8 mouse cellular contexts compared by ENCODE assay signal in genomic region chr7:16314221-16314775, GRCm38 (mm10). TPM values are rescaled to one million over a fixed set of nuclear protein-coding genes. Genes with fewer than 3 reads are reported as not detected.
DNase-seq lines count a peak whose midpoint lies in the region; ATAC-seq and TF ChIP-seq lines count a peak whose summit lies in the region.

No protein-coding gene starts in this region.

- TF ChIP-seq CTCF in gastrocnemius, adult 2 months (IDR thresholded peaks at IDR 0.05): no peak
- TF ChIP-seq CTCF in CH12.LX (conservative IDR thresholded peaks at IDR 0.05 in 1 of 2, IDR thresholded peaks at IDR 0.05 in 1 of 2; ENCODE audit: low read depth in 2 of 2, low read length in 2 of 2): no peak

- peaks cover 5 to 16% of the 10 kb centered on the region in 2 experiments for H3K4me1 ChIP-seq in CH12.LX (ENCODE audit: control insufficient read depth in 1 of 2, insufficient read depth in 2 of 2)
- H3K4me1 ChIP-seq in forebrain, embryonic 11.5 days (replicated peaks; ENCODE audit: control insufficient read depth, insufficient read depth, low read length): peaks cover 21% of the 10 kb centered on the region
- peaks cover 63% of the 10 kb centered on the region for H3K4me1 ChIP-seq in liver, embryonic 12.5 days

- H3K9me3 ChIP-seq in CH12.LX (replicated peaks; ENCODE audit: low read length): no peaks in the 10 kb centered on the region
- no peaks in the 10 kb centered on the region for H3K9me3 ChIP-seq in forebrain, embryonic 11.5 days (ENCODE audit: control insufficient read depth, low read length)
- no peaks in the 10 kb centered on the region for H3K9me3 ChIP-seq in liver, embryonic 12.5 days (replicated peaks)

- peak overlapping the region; percentile 52 for H3K9ac ChIP-seq in CH12.LX (ENCODE audit: insufficient read depth, low read depth)
- H3K9ac ChIP-seq in forebrain, embryonic 11.5 days (ENCODE audit: low read length): peak overlapping the region; percentile 86
- H3K9ac ChIP-seq in liver, embryonic 12.5 days: peak overlapping the region; percentile 99

- peaks cover 37 to 47% of the 10 kb centered on the region in 2 experiments for H3K36me3 ChIP-seq in CH12.LX (replicated peaks in 1 of 2; ENCODE audit: control insufficient read depth in 1 of 2, insufficient read depth in 1 of 2, low read length in 1 of 2)
- H3K36me3 ChIP-seq in forebrain, embryonic 11.5 days (ENCODE audit: control insufficient read depth, insufficient read depth, low read length): no peaks in the 10 kb centered on the region
- H3K36me3 ChIP-seq in liver, embryonic 12.5 days: peaks cover 25% of the 10 kb centered on the region

- in situ Hi-C loops in CH12.LX (cut with MboI; ENCODE audit: low pct_ligation_motif_present, low pct_unique_long_range_greater_than_20kb, low sequenced_read_pairs): no loop called here

- dilution Hi-C loops in CH12.LX (cut with MboI; ENCODE audit: extremely low pct_ligation_motif_present, extremely low pct_unique_long_range_greater_than_20kb, low sequenced_read_pairs): no loop called here

- peak overlapping the region; percentile 100 for H3K27ac ChIP-seq in gastrocnemius, adult 2 months
- H3K27ac ChIP-seq in CH12.LX (ENCODE audit: insufficient read depth, low read depth): peak overlapping the region; percentile 57
- peak overlapping the region; percentile 88 for H3K27ac ChIP-seq in forebrain, embryonic 11.5 days (ENCODE audit: low read depth, low read length)
- H3K27ac ChIP-seq in liver, embryonic 12.5 days: peak overlapping the region; percentile 98

- TF ChIP-seq EP300 in CH12.LX (IDR thresholded peaks at IDR 0.05; ENCODE audit: low read length): no peak

- TF ChIP-seq POLR2A in CH12.LX (IDR thresholded peaks at IDR 0.05; ENCODE audit: low read depth, low read length): no peak

- WGBS in forebrain, embryonic 11.5 days: 7% methylated on average over 13 of the region's 13 CpGs
- WGBS in liver, embryonic 12.5 days (ENCODE audit: insufficient replicate concordance): 25% methylated on average over 12 of the region's 13 CpGs

- no peak for TF ChIP-seq RAD21 in CH12.LX (IDR thresholded peaks at IDR 0.05; ENCODE audit: low read depth, low read length)

- H3K27me3 ChIP-seq in CH12.LX (replicated peaks): no peaks in the 10 kb centered on the region
- H3K27me3 ChIP-seq in forebrain, embryonic 11.5 days (ENCODE audit: control insufficient read depth, insufficient read depth, low read length): no peaks in the 10 kb centered on the region
- H3K27me3 ChIP-seq in liver, embryonic 12.5 days (replicated peaks): peaks cover 9% of the 10 kb centered on the region

- peak overlapping the region; percentile 60 for H3K4me2 ChIP-seq in CH12.LX (ENCODE audit: insufficient read depth, low read depth, poor library complexity, severe bottlenecking)
- peak overlapping the region; percentile 99 for H3K4me2 ChIP-seq in forebrain, embryonic 11.5 days (ENCODE audit: low read depth, low read length, severe bottlenecking)
- H3K4me2 ChIP-seq in liver, embryonic 12.5 days: peak overlapping the region; percentile 100

- H3K4me3 ChIP-seq in gastrocnemius, adult 2 months: peak overlapping the region; percentile 84
- H3K4me3 ChIP-seq in CH12.LX (replicated peaks in 1 of 3; ENCODE audit: low read depth in 2 of 3, low read length in 2 of 3, poor library complexity in 1 of 3): peak overlapping the region; percentile 20 to 99 (median 47)
- H3K4me3 ChIP-seq in forebrain, embryonic 11.5 days (ENCODE audit: low read depth, low read length): peak overlapping the region; percentile 67
- H3K4me3 ChIP-seq in liver, embryonic 12.5 days: peak overlapping the region; percentile 84

- intact Hi-C loops in gastrocnemius, adult 2 months (cut with DNase I): loop anchor here (1.0 kb wide), 1 partner anchor 11 kb away; no protein-coding TSS in a partner anchor
- intact Hi-C loops in gastrocnemius, postnatal 14 days (cut with DNase I; ENCODE audit: low total_unique reads): no loop called here

- no peak for DNase-seq in gastrocnemius, adult 2 months
- DNase-seq in gastrocnemius, postnatal 14 days: no peak
- no peak for DNase-seq in CH12.LX (ENCODE audit: extremely low read depth)
- no peak for DNase-seq in forebrain, embryonic 11.5 days (ENCODE audit: low spot score)
- DNase-seq in thymus, postnatal 36 days: no peak
- no peak for DNase-seq in retina, postnatal 1 day

- peak; percentile 32; the same call in 1 of the 2 replicates for ATAC-seq in forebrain, embryonic 11.5 days (replicated peaks; ENCODE audit: low FRiP score)
- no peak for ATAC-seq in liver, embryonic 12.5 days
- ATAC-seq in activated CD4-positive, CD25-positive, alpha-beta regulatory T cell, adult 4 months: no peak

- H3K79me2 ChIP-seq in CH12.LX (replicated peaks; ENCODE audit: control insufficient read depth, extremely low read depth, insufficient read depth, poor library complexity, severe bottlenecking): peaks cover 38% of the 10 kb centered on the region

TF ChIP-seq in CH12.LX, 34 proteins besides CTCF, POLR2A, EP300 and RAD21:
- no peak for TF ChIP-seq UBTF (IDR thresholded peaks at IDR 0.05; ENCODE audit: low read depth, low read length)
- TF ChIP-seq KAT2A (IDR thresholded peaks at IDR 0.05; ENCODE audit: insufficient replicate concordance, low read length): no peak
- no peak for TF ChIP-seq HCFC1 (IDR thresholded peaks at IDR 0.05; ENCODE audit: low read depth, low read length)
- no peak for TF ChIP-seq ELF1 (IDR thresholded peaks at IDR 0.05; ENCODE audit: low read depth, low read length)
- no peak for TF ChIP-seq ETS1 (conservative IDR thresholded peaks at IDR 0.05; ENCODE audit: low read depth, low read length)
- TF ChIP-seq ZNF384 (IDR thresholded peaks at IDR 0.05; ENCODE audit: low read depth, low read length): no peak
- TF ChIP-seq ZMIZ1 (IDR thresholded peaks at IDR 0.05; ENCODE audit: low read depth, low read length): no peak
- TF ChIP-seq SMC3 (IDR thresholded peaks at IDR 0.05; ENCODE audit: low read depth, low read length): no peak
- TF ChIP-seq ZKSCAN1 (IDR thresholded peaks at IDR 0.05; ENCODE audit: borderline replicate concordance, low read depth, low read length): no peak
- 0 out of 2 replicates have a peak, but pooled peaks have one; percentile 2 for TF ChIP-seq SIN3A (IDR thresholded peaks at IDR 0.05; ENCODE audit: low read length)
- 0 out of 2 replicates have a peak, but pooled peaks have one; percentile 0 for TF ChIP-seq MXI1 (IDR thresholded peaks at IDR 0.05; ENCODE audit: low read depth, low read length)
- no peak for TF ChIP-seq USF1 (IDR thresholded peaks at IDR 0.05; ENCODE audit: low read depth, low read length)
- TF ChIP-seq JUN (IDR thresholded peaks at IDR 0.05; ENCODE audit: insufficient read depth, low read depth, low read length): no peak

RNA-seq across cellular contexts. Expression of gene Bbc3, which starts 6.1 kb away (rescaled TPM):
- 1 to 10 TPM; 1.4 to 2.9 TPM for total RNA-seq in gastrocnemius, adult 2 months (2021)
- total RNA-seq in gastrocnemius, postnatal 14 days (2021): 1 to 10 TPM; 3.6 to 5.1 TPM
- total RNA-seq in CH12.LX (2012; rRNA removed) (33.2 and 61.7 TPM in 2 replicates), CH12.LX (2014; rRNA removed) (23.2 and 25.4 TPM in 2 replicates)
- polyA plus RNA-seq in CH12.LX (2012; ENCODE audit: insufficient read length, low read depth): 22.2 and 23.3 TPM in 2 replicates
- 8.0 and 11.5 TPM in 2 replicates for polyA plus RNA-seq in forebrain, embryonic 11.5 days (2014; fragmentation: Nextera tagmentation; extraction: Ambion mirVana)
- 5.9 and 7.6 TPM in 2 replicates for polyA plus RNA-seq in liver, embryonic 12.5 days (2016; fragmentation: Nextera tagmentation; extraction: Ambion mirVana)
- polyA plus RNA-seq in activated CD4-positive, CD25-positive, alpha-beta regulatory T cell, adult 4 months (2017; shearing (Covaris generic)): 1 to 10 TPM in 1 of 2 experiments, under 1 TPM in 1; 0.43 to 1.5 TPM

RNA-seq across cellular contexts. Expression of gene Ccdc9, which starts 27.7 kb away (rescaled TPM):
- total RNA-seq in gastrocnemius, adult 2 months (2021): 10 to 100 TPM; 41.0 to 42.1 TPM
- 10 to 100 TPM; 30.1 to 32.8 TPM for total RNA-seq in gastrocnemius, postnatal 14 days (2021)
- total RNA-seq in CH12.LX (2012; rRNA removed): 47.6 and 53.3 TPM in 2 replicates
- total RNA-seq in CH12.LX (2014; rRNA removed): 32.0 and 37.5 TPM in 2 replicates
- 81.0 and 94.2 TPM in 2 replicates for polyA plus RNA-seq in CH12.LX (2012; ENCODE audit: insufficient read length, low read depth)
- polyA plus RNA-seq in forebrain, embryonic 11.5 days (2014; fragmentation: Nextera tagmentation; extraction: Ambion mirVana): 22.3 and 32.2 TPM in 2 replicates
- polyA plus RNA-seq in liver, embryonic 12.5 days (2016; fragmentation: Nextera tagmentation; extraction: Ambion mirVana): 29.7 and 30.0 TPM in 2 replicates
- polyA plus RNA-seq in activated CD4-positive, CD25-positive, alpha-beta regulatory T cell, adult 4 months (2017; shearing (Covaris generic)): 10 to 100 TPM; 11.1 to 11.2 TPM

RNA-seq across cellular contexts. Expression of gene Inafm1, which starts 40.9 kb away (rescaled TPM):
- 10 to 100 TPM; 15.7 to 15.8 TPM for total RNA-seq in gastrocnemius, adult 2 months (2021)
- 10 to 100 TPM; 11.1 to 12.4 TPM for total RNA-seq in gastrocnemius, postnatal 14 days (2021)
- total RNA-seq in CH12.LX (2012; rRNA removed): 5.6 and 7.4 TPM in 2 replicates
- 1.1 and 1.5 TPM in 2 replicates for total RNA-seq in CH12.LX (2014; rRNA removed)
- 9.3 and 9.5 TPM in 2 replicates for polyA plus RNA-seq in CH12.LX (2012; ENCODE audit: insufficient read length, low read depth)
- 10.9 and 11.6 TPM in 2 replicates for polyA plus RNA-seq in forebrain, embryonic 11.5 days (2014; fragmentation: Nextera tagmentation; extraction: Ambion mirVana)
- polyA plus RNA-seq in liver, embryonic 12.5 days (2016; fragmentation: Nextera tagmentation; extraction: Ambion mirVana): 8.6 and 8.8 TPM in 2 replicates
- 1 to 10 TPM; 1.8 to 2.8 TPM for polyA plus RNA-seq in activated CD4-positive, CD25-positive, alpha-beta regulatory T cell, adult 4 months (2017; shearing (Covaris generic))

RNA-seq across cellular contexts. Expression of gene C5ar1, which starts 55.0 kb away (rescaled TPM):
- 1 to 10 TPM; 1.6 to 2.4 TPM for total RNA-seq in gastrocnemius, adult 2 months (2021)
- 1 to 10 TPM; 2.6 to 3.1 TPM for total RNA-seq in gastrocnemius, postnatal 14 days (2021)
- total RNA-seq in CH12.LX (2012; rRNA removed) (not detected in 2 replicates), CH12.LX (2014; rRNA removed) (not detected in 2 replicates)
- not detected in 2 replicates for polyA plus RNA-seq in CH12.LX (2012; ENCODE audit: insufficient read length, low read depth)
- 0.76 and 1.1 TPM in 2 replicates for polyA plus RNA-seq in forebrain, embryonic 11.5 days (2014; fragmentation: Nextera tagmentation; extraction: Ambion mirVana)
- 1.7 and 2.1 TPM in 2 replicates for polyA plus RNA-seq in liver, embryonic 12.5 days (2016; fragmentation: Nextera tagmentation; extraction: Ambion mirVana)
- polyA plus RNA-seq in activated CD4-positive, CD25-positive, alpha-beta regulatory T cell, adult 4 months (2017; shearing (Covaris generic)): not detected
